Comparison of ENCODE assay signal across 19 mouse cellular contexts in the genomic region with DNA sequence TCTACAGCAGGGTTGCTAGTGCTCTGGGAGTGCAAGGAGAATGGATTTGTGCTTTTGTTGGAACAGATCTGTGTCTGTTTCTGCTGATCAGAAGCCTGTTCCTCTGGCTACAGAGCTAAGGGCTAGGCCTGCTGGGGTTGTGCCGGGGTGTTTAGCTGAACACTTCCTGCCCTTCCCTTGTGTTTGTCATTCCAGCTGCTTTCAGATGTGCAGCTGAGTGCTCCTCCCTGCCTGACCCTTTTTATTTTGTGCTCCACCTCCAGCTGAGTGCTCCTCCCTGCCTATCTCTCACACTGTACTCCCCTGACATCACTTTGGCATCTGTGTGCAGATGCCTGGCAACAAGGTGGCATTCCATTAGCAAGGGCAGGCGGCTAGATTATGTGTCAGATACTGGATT. TPM values are rescaled to one million over a fixed set of nuclear protein-coding genes. Genes with fewer than 3 reads are reported as not detected.
DNase-seq lines count a peak whose midpoint lies in the region; ATAC-seq and TF ChIP-seq lines count a peak whose summit lies in the region.
"Had no signal": no experiment of that assay in that cellular context is flagged by ENCODE, and none has a peak within 500 bp of the region (broad histone marks: within the 10 kb centered on the region; RNA-seq: fewer than 3 reads in every experiment).

No protein-coding gene starts in this region.

- no peak overlapping the region for H3K9ac ChIP-seq in forebrain, postnatal 0 days
- no peak overlapping the region for H3K9ac ChIP-seq in hindbrain, embryonic 16.5 days (ENCODE audit: low read depth, low read length)
- no peak overlapping the region for H3K9ac ChIP-seq in hindbrain, embryonic 11.5 days (ENCODE audit: low read depth, low read length)
- H3K9ac ChIP-seq: heart, embryonic 15.5 days; liver, embryonic 14.5 days had no signal

- peaks cover 53% of the 10 kb centered on the region for H3K4me1 ChIP-seq in forebrain, embryonic 10.5 days
- peaks cover 5% of the 10 kb centered on the region; the same call in 1 of the 2 replicates for H3K4me1 ChIP-seq in forebrain, postnatal 0 days (ENCODE audit: insufficient read depth)
- peaks cover 8% of the 10 kb centered on the region; the same call in 1 of the 2 replicates for H3K4me1 ChIP-seq in hindbrain, embryonic 16.5 days (ENCODE audit: control insufficient read depth, insufficient read depth, low read depth, low read length)
- peaks cover 3% of the 10 kb centered on the region; the same call in 1 of the 2 replicates for H3K4me1 ChIP-seq in hindbrain, embryonic 11.5 days (replicated peaks; ENCODE audit: control insufficient read depth, insufficient read depth, low read length)

- no peak overlapping the region for H3K4me2 ChIP-seq in forebrain, postnatal 0 days (ENCODE audit: low read depth)
- no peak overlapping the region for H3K4me2 ChIP-seq in hindbrain, embryonic 16.5 days (ENCODE audit: low read length)
- no peak overlapping the region for H3K4me2 ChIP-seq in hindbrain, embryonic 11.5 days (replicated peaks; ENCODE audit: low read depth, low read length)
- H3K4me2 ChIP-seq: heart, embryonic 15.5 days; midbrain, embryonic 11.5 days had no signal

- no peak for TF ChIP-seq CTCF in forebrain, postnatal 0 days (IDR thresholded peaks at IDR 0.05; ENCODE audit: low read depth)

- 87% methylated on average over 2 of the region's 2 CpGs for WGBS in forebrain, embryonic 10.5 days
- WGBS in forebrain, postnatal 0 days = 70% methylated on average over 2 of the region's 2 CpGs
- 62% methylated on average over 2 of the region's 2 CpGs for WGBS in hindbrain, embryonic 16.5 days
- 61% methylated on average over 2 of the region's 2 CpGs for WGBS in hindbrain, embryonic 11.5 days

- no peak for ATAC-seq in forebrain, postnatal 0 days
- ATAC-seq in hindbrain, embryonic 16.5 days = no peak
- no peak for ATAC-seq in hindbrain, embryonic 11.5 days (ENCODE audit: low FRiP score)
- ATAC-seq: CD4-positive, CD25-positive, alpha-beta regulatory T cell, adult 4 months; forebrain, embryonic 14.5 days; intestine, postnatal 0 days; Patski had no signal

- no peak overlapping the region for H3K4me3 ChIP-seq in forebrain, embryonic 10.5 days
- no peak overlapping the region for H3K4me3 ChIP-seq in forebrain, postnatal 0 days (ENCODE audit: low read depth, low read length)
- H3K4me3 ChIP-seq in hindbrain, embryonic 16.5 days (ENCODE audit: low read length) = no peak overlapping the region
- H3K4me3 ChIP-seq in hindbrain, embryonic 11.5 days (ENCODE audit: low read depth, low read length) = no peak overlapping the region
- H3K4me3 ChIP-seq: erythroblast, embryonic 14.5 days; heart, embryonic 15.5 days had no signal

- no peaks in the 10 kb centered on the region for H3K9me3 ChIP-seq in forebrain, embryonic 10.5 days
- no peaks in the 10 kb centered on the region for H3K9me3 ChIP-seq in forebrain, postnatal 0 days (ENCODE audit: low read length)
- no peaks in the 10 kb centered on the region for H3K9me3 ChIP-seq in hindbrain, embryonic 16.5 days (ENCODE audit: control insufficient read depth, low read length)
- H3K9me3 ChIP-seq in hindbrain, embryonic 11.5 days (ENCODE audit: control insufficient read depth, low read length) = no peaks in the 10 kb centered on the region
- H3K9me3 ChIP-seq: heart, embryonic 15.5 days had no signal

- no peaks in the 10 kb centered on the region for H3K27me3 ChIP-seq in forebrain, embryonic 10.5 days (ENCODE audit: poor library complexity, severe bottlenecking)
- H3K27me3 ChIP-seq in forebrain, postnatal 0 days (ENCODE audit: insufficient read depth, low read length) = no peaks in the 10 kb centered on the region
- no peaks in the 10 kb centered on the region for H3K27me3 ChIP-seq in hindbrain, embryonic 16.5 days (replicated peaks; ENCODE audit: control insufficient read depth, insufficient read depth, low read length)
- no peaks in the 10 kb centered on the region for H3K27me3 ChIP-seq in hindbrain, embryonic 11.5 days (ENCODE audit: control insufficient read depth, insufficient read depth, low read length)
- H3K27me3 ChIP-seq: Patski had no signal

- H3K27ac ChIP-seq in forebrain, embryonic 10.5 days = peak overlapping the region; percentile 35; the same call in 1 of the 2 replicates
- no peak overlapping the region for H3K27ac ChIP-seq in forebrain, postnatal 0 days (ENCODE audit: low read depth, low read length)
- H3K27ac ChIP-seq in hindbrain, embryonic 16.5 days (ENCODE audit: low read depth, low read length) = 0 out of 2 replicates have a peak overlapping the region, but pooled peaks have one; percentile 12
- no peak overlapping the region for H3K27ac ChIP-seq in hindbrain, embryonic 11.5 days (ENCODE audit: low read depth, low read length)
- H3K27ac ChIP-seq: heart, embryonic 15.5 days; liver, embryonic 14.5 days; macrophage had no signal

- no peaks in the 10 kb centered on the region for H3K36me3 ChIP-seq in forebrain, embryonic 10.5 days (replicated peaks)
- no peaks in the 10 kb centered on the region for H3K36me3 ChIP-seq in forebrain, postnatal 0 days (ENCODE audit: insufficient read depth)
- no peaks in the 10 kb centered on the region for H3K36me3 ChIP-seq in hindbrain, embryonic 16.5 days (ENCODE audit: control insufficient read depth, insufficient read depth, low read length)
- H3K36me3 ChIP-seq in hindbrain, embryonic 11.5 days (ENCODE audit: control insufficient read depth, insufficient read depth, low read length) = no peaks in the 10 kb centered on the region
- H3K36me3 ChIP-seq: heart, embryonic 15.5 days had no signal

- DNase-seq in forebrain, embryonic 10.5 days (ENCODE audit: extremely low spot score, low spot score) = no peak
- DNase-seq in forebrain, postnatal 0 days = no peak
- no peak for DNase-seq in hindbrain, embryonic 11.5 days (ENCODE audit: low spot score)
- peak; percentile 27 for DNase-seq in ZHBTc4 (ENCODE audit: low read depth, low spot score)
- peak; percentile 27 for DNase-seq in lung, postnatal 25 days (ENCODE audit: low spot score)
- DNase-seq in embryo, embryonic 9.5 days (ENCODE audit: extremely low spot score) = no peak
- DNase-seq: adrenal gland, postnatal 25 days; thymus, postnatal 25 days had no signal

RNA-seq across cellular contexts. Expression of a gene that starts 28.3 kb away (rescaled TPM):
- polyA plus RNA-seq in forebrain, embryonic 10.5 days (2016; fragmentation: Nextera tagmentation; extraction: Ambion mirVana) = 30.5 and 35.4 TPM in 2 replicates
- total RNA-seq in forebrain, postnatal 0 days (2014; rRNA removed) = 26.7 and 41.1 TPM in 2 replicates
- polyA plus RNA-seq in forebrain, postnatal 0 days (2015; fragmentation: Nextera tagmentation; extraction: Ambion mirVana) = 18.6 and 19.6 TPM in 2 replicates
- 29.7 and 34.2 TPM in 2 replicates for polyA plus RNA-seq in hindbrain, embryonic 16.5 days (2015; fragmentation: Nextera tagmentation; extraction: Ambion mirVana)
- polyA plus RNA-seq in hindbrain, embryonic 11.5 days (2014; fragmentation: Nextera tagmentation; extraction: Ambion mirVana) = 30.7 and 36.5 TPM in 2 replicates
- total RNA-seq: hematopoietic stem cell, adult 5-6 weeks had no signal

Comparison
In these comparisons a context has a peak if more than half of its experiments do, and no peak if none do; other contexts are left out.
1. H3K27ac ChIP-seq: peak in forebrain, embryonic 10.5 days (single experiment) and hindbrain, embryonic 16.5 days (single experiment); none in forebrain, postnatal 0 days (single experiment) and hindbrain, embryonic 11.5 days (single experiment).
2. DNase-seq: peak in ZHBTc4 (single experiment) and lung, postnatal 25 days (single experiment); none in forebrain, embryonic 10.5 days (single experiment), forebrain, postnatal 0 days (single experiment), hindbrain, embryonic 11.5 days (single experiment) and embryo, embryonic 9.5 days (single experiment).